Mouse (Mus musculus) limb, embryonic 11.5 days (tissue): ENCODE data around the gene Atp8b4. TPM values are rescaled to one million over a fixed set of nuclear protein-coding genes. Genes with fewer than 3 reads are reported as not detected.
"Not testable (repeated sequence)": the region's sequence is repeated elsewhere in the genome, so short reads cannot be mapped to it uniquely, and the experiment has no call there.

ENCODE experiments used
- ATAC-seq: fragments of 200-750 bp; cut with Nextera tagmentation; 2 replicates; pipeline ENCODE4 v1.8.0; 2017; ENCODE audit warnings: low read depth; ENCODE audit not compliant: insufficient number of reproducible peaks, low FRiP score, low TSS enrichment
- DNase-seq: peaks from one replicate; pipeline ENCODE4 v3.0.0-alpha.2; 2015; ENCODE audit warnings: low spot score
- H3K27ac ChIP-seq: fragments of 300-500 bp; sonication (generic); replicated peaks from 2 replicates; pipeline ENCODE4 v1.5.1; 2014; ENCODE audit warnings: low read depth, mild to moderate bottlenecking, low read length
- H3K27me3 ChIP-seq: fragments of 300-500 bp; sonication (generic); 2 replicates; pipeline ENCODE4 v1.6.1; 2014; ENCODE audit warnings: mild to moderate bottlenecking, low read length, mixed read lengths; ENCODE audit not compliant: control insufficient read depth, insufficient read depth
- H3K36me3 ChIP-seq: fragments of 300-500 bp; sonication (generic); 2 replicates; pipeline ENCODE4 v1.6.1; 2014; ENCODE audit warnings: mild to moderate bottlenecking, low read length, moderate library complexity, mixed read lengths; ENCODE audit not compliant: control insufficient read depth, insufficient read depth
- H3K4me1 ChIP-seq: fragments of 300-500 bp; sonication (generic); 2 replicates; pipeline ENCODE4 v1.6.1; 2014; ENCODE audit warnings: low read length, mixed read lengths; ENCODE audit not compliant: control insufficient read depth, insufficient read depth
- H3K4me2 ChIP-seq: fragments of 300-500 bp; sonication (generic); 2 replicates; pipeline ENCODE4 v1.6.1; 2014; ENCODE audit warnings: low read depth, mild to moderate bottlenecking, moderate library complexity; ENCODE audit not compliant: severe bottlenecking
- H3K4me3 ChIP-seq: fragments of 300-500 bp; sonication (generic); 2 replicates; pipeline ENCODE4 v1.5.1; 2014; ENCODE audit warnings: low read depth, low read length
- H3K9ac ChIP-seq: fragments of 300-500 bp; sonication (generic); 2 replicates; pipeline ENCODE4 v1.6.1; 2014; ENCODE audit warnings: mild to moderate bottlenecking, low read length
- H3K9me3 ChIP-seq: fragments of 300-500 bp; sonication (generic); 2 replicates; pipeline ENCODE4 v1.6.1; 2016; ENCODE audit warnings: low read length; ENCODE audit not compliant: control insufficient read depth
- WGBS: fragments of 180-500 bp; shearing (Covaris S2); extraction: QIAGEN DNeasy Blood & Tissue Kit; methylation state at CpG from one replicate; pipeline ENCODE4 v1.1.7; 2014; 5-methylcytosine and 5-hydroxymethylcytosine counted together
- polyA plus RNA-seq: library from polyadenylated mRNA; unstranded; fragments of >200 nt; fragmentation: Nextera tagmentation; extraction: Ambion mirVana; gene quantifications from 2 replicates; pipeline ENCODE4 v1.2.1, GENCODE M21; 2014

The Atp8b4 gene
- polyA plus RNA-seq, 1 experiment from 2014 or later: 0.07 TPM

GRCm38 (mm10) chr2:126524271-126524670 lies 23.8 kb upstream of the Atp8b4 start:
- WGBS: 80% methylated on average over 2 of the region's 2 CpGs
- DNase-seq: no peak
- ATAC-seq: no peak
- Histone ChIP-seq H3K9me3 (no peaks in the 10 kb centered on the region), H3K4me1 (no peaks in the 10 kb centered on the region), H3K36me3 (no peaks in the 10 kb centered on the region), H3K4me3 (no peak overlapping the region), H3K9ac (no peak overlapping the region), H3K27ac (no peak overlapping the region), H3K4me2 (no peak overlapping the region), H3K27me3 (no peaks in the 10 kb centered on the region)

GRCm38 (mm10) chr2:126523101-126523745 lies 22.7 kb upstream of the Atp8b4 start:
- not testable (repeated sequence) for ATAC-seq, H3K4me3 ChIP-seq, H3K9me3 ChIP-seq, H3K9ac ChIP-seq, H3K4me2 ChIP-seq, H3K4me1 ChIP-seq, H3K27me3 ChIP-seq, H3K27ac ChIP-seq, DNase-seq, H3K36me3 ChIP-seq
- 62% methylated on average over 5 of the region's 5 CpGs for WGBS

- Histone ChIP-seq H3K4me3 (no peak overlapping the region), H3K4me1 (no peaks in the 10 kb centered on the region), H3K36me3 (no peaks in the 10 kb centered on the region), H3K4me2 (no peak overlapping the region), H3K27ac (no peak overlapping the region), H3K9me3 (no peaks in the 10 kb centered on the region), H3K9ac (no peak overlapping the region), H3K27me3 (no peaks in the 10 kb centered on the region)
- ATAC-seq (no peak), DNase-seq (no peak)
- WGBS: 70% methylated on average over 8 of the region's 8 CpGs
Observed at GRCm38 (mm10) chr2:126522056-126522455, 21.6 kb upstream of the Atp8b4 start.

GRCm38 (mm10) chr2:126521471-126521870 lies 21.0 kb upstream of the Atp8b4 start:
- no peaks in the 10 kb centered on the region for H3K36me3 ChIP-seq
- no peaks in the 10 kb centered on the region for H3K4me1 ChIP-seq
- H3K9me3 ChIP-seq: no peaks in the 10 kb centered on the region
- no peaks in the 10 kb centered on the region for H3K27me3 ChIP-seq
- no peak for DNase-seq
- H3K9ac ChIP-seq: no peak overlapping the region
- no peak overlapping the region for H3K4me2 ChIP-seq
- no peak for ATAC-seq
- H3K4me3 ChIP-seq: no peak overlapping the region
- H3K27ac ChIP-seq: no peak overlapping the region
- WGBS: 84% methylated on average over 10 of the region's 10 CpGs

- no peak for ATAC-seq
- Histone ChIP-seq H3K27me3 (no peaks in the 10 kb centered on the region), H3K4me3 (no peak overlapping the region), H3K27ac (no peak overlapping the region), H3K9ac (no peak overlapping the region), H3K36me3 (no peaks in the 10 kb centered on the region), H3K4me2 (no peak overlapping the region), H3K4me1 (no peaks in the 10 kb centered on the region), H3K9me3 (no peaks in the 10 kb centered on the region)
- no peak for DNase-seq
- WGBS: 14% methylated on average over 7 of the region's 7 CpGs
Observed at GRCm38 (mm10) chr2:126520828-126521227, 20.4 kb upstream of the Atp8b4 start.

GRCm38 (mm10) chr2:126519872-126520581 lies 19.6 kb upstream of the Atp8b4 start:
- Histone ChIP-seq H3K27me3 (no peaks in the 10 kb centered on the region), H3K9me3 (no peaks in the 10 kb centered on the region), H3K4me2 (no peak overlapping the region), H3K9ac (no peak overlapping the region), H3K4me1 (no peaks in the 10 kb centered on the region), H3K27ac (no peak overlapping the region), H3K4me3 (no peak overlapping the region), H3K36me3 (no peaks in the 10 kb centered on the region)
- ATAC-seq (no peak), DNase-seq (no peak)
- WGBS: 89% methylated on average over 11 of the region's 11 CpGs

- no peak for ATAC-seq
- WGBS: 79% methylated on average over 6 of the region's 6 CpGs
Observed at GRCm38 (mm10) chr2:126515069-126515826, 14.8 kb upstream of the Atp8b4 start.

GRCm38 (mm10) chr2:126508228-126508627 lies 7.8 kb upstream of the Atp8b4 start:
- H3K4me3 ChIP-seq: no peak overlapping the region
- DNase-seq (no peak), ATAC-seq (no peak)
- H3K4me1 ChIP-seq: no peaks in the 10 kb centered on the region
- H3K9ac ChIP-seq: no peak overlapping the region
- no peak overlapping the region for H3K27ac ChIP-seq
- no peak overlapping the region for H3K4me2 ChIP-seq
- WGBS: 60% methylated on average over 1 of the region's 1 CpGs
- no peaks in the 10 kb centered on the region for H3K27me3 ChIP-seq
- no peaks in the 10 kb centered on the region for H3K36me3 ChIP-seq
- H3K9me3 ChIP-seq: no peaks in the 10 kb centered on the region

More at GRCm38 (mm10) chr2:126515069-126515826, 14.8 kb upstream of the Atp8b4 start:
- Histone ChIP-seq H3K9ac (no peak overlapping the region), H3K4me1 (no peaks in the 10 kb centered on the region), H3K27ac (no peak overlapping the region), H3K4me3 (no peak overlapping the region), H3K4me2 (no peak overlapping the region), H3K27me3 (no peaks in the 10 kb centered on the region), H3K9me3 (no peaks in the 10 kb centered on the region), H3K36me3 (no peaks in the 10 kb centered on the region)
- no peak for DNase-seq
